Mouse (Mus musculus) intestine, postnatal 0 days (tissue): Measurements from ENCODE around the gene Dicer1. TPM values are rescaled to one million over a fixed set of nuclear protein-coding genes. Genes with fewer than 3 reads are reported as not detected.

ENCODE experiments used
- ATAC-seq: fragments of 200-750 bp; cut with Nextera tagmentation; 2 replicates; pipeline ENCODE4 v1.8.0; 2017; ENCODE audit warnings: mild to moderate bottlenecking, moderate TSS enrichment, moderate library complexity
- H3K27ac ChIP-seq: fragments of 300-500 bp; sonication (generic); 2 replicates; pipeline ENCODE4 v1.5.1; 2014; ENCODE audit warnings: mild to moderate bottlenecking, low read depth, low read length, moderate library complexity
- H3K27me3 ChIP-seq: fragments of 300-500 bp; sonication (generic); replicated peaks from 2 replicates; pipeline ENCODE4 v1.6.1; 2014; ENCODE audit warnings: low read length, mixed read lengths; ENCODE audit not compliant: control insufficient read depth, insufficient read depth
- H3K36me3 ChIP-seq: fragments of 300-500 bp; sonication (generic); 2 replicates; pipeline ENCODE4 v1.6.1; 2014; ENCODE audit warnings: mild to moderate bottlenecking, moderate library complexity; ENCODE audit not compliant: control insufficient read depth, insufficient read depth
- H3K4me1 ChIP-seq: fragments of 300-500 bp; sonication (generic); replicated peaks from 2 replicates; pipeline ENCODE4 v1.6.1; 2014; ENCODE audit warnings: antibody characterized with exemption, low read length, mixed read lengths; ENCODE audit not compliant: control insufficient read depth, insufficient read depth
- H3K4me2 ChIP-seq: fragments of 300-500 bp; sonication (generic); replicated peaks from 2 replicates; pipeline ENCODE4 v1.6.1; 2014; ENCODE audit warnings: low read depth, mild to moderate bottlenecking, moderate library complexity
- H3K4me3 ChIP-seq: fragments of 300-500 bp; sonication (generic); 2 replicates; pipeline ENCODE4 v1.5.1; 2014; ENCODE audit warnings: low read depth, low read length
- H3K9ac ChIP-seq: fragments of 300-500 bp; sonication (generic); 2 replicates; pipeline ENCODE4 v1.6.1; 2014; ENCODE audit warnings: mild to moderate bottlenecking, low read depth, low read length
- H3K9me3 ChIP-seq: fragments of 300-500 bp; sonication (generic); 2 replicates; pipeline ENCODE4 v1.6.1; 2016; ENCODE audit warnings: mixed run types; ENCODE audit not compliant: control insufficient read depth
- CTCF ChIP-seq: sonication (generic); IDR thresholded peaks from 2 replicates; pipeline ENCODE4 v1.5.1; 2016; ENCODE audit warnings: low read depth, mild to moderate bottlenecking, control low read depth, antibody characterized with exemption, moderate library complexity
- WGBS: fragments of 180-500 bp; shearing (Covaris S2); extraction: QIAGEN DNeasy Blood & Tissue Kit; methylation state at CpG from one replicate; pipeline ENCODE4 v1.1.7; 2014; 5-methylcytosine and 5-hydroxymethylcytosine counted together
- polyA plus RNA-seq: library from polyadenylated mRNA; unstranded; fragments of >200 nt; fragmentation: Nextera tagmentation; extraction: Ambion mirVana; gene quantifications from 2 replicates; pipeline ENCODE4 v1.2.1, GENCODE M21; 2015

The Dicer1 gene
- polyA plus RNA-seq, 1 experiment from 2014 or later, result 16.0 TPM

- H3K4me1 ChIP-seq, result no peaks in the 10 kb centered on the region
- 85% methylated on average over 9 of the region's 9 CpGs for WGBS
- no peaks in the 10 kb centered on the region for H3K27me3 ChIP-seq
- no peaks in the 10 kb centered on the region for H3K9me3 ChIP-seq
- TF ChIP-seq CTCF, result no peak
- no peak overlapping the region for H3K27ac ChIP-seq
- no peak overlapping the region for H3K9ac ChIP-seq
- no peaks in the 10 kb centered on the region for H3K36me3 ChIP-seq
- no peak overlapping the region for H3K4me2 ChIP-seq
- no peak for ATAC-seq
- H3K4me3 ChIP-seq, result no peak overlapping the region
Observed at GRCm38 (mm10) chr12:104677371-104677924, 74.3 kb downstream of the Dicer1 start.

- no peak for ATAC-seq
- Histone ChIP-seq H3K9ac (no peak overlapping the region), H3K27ac (no peak overlapping the region), H3K4me1 (no peaks in the 10 kb centered on the region), H3K27me3 (no peaks in the 10 kb centered on the region), H3K4me2 (no peak overlapping the region), H3K36me3 (no peaks in the 10 kb centered on the region), H3K4me3 (no peak overlapping the region), H3K9me3 (no peaks in the 10 kb centered on the region)
- no peak for TF ChIP-seq CTCF
- 85% methylated on average over 13 of the region's 13 CpGs for WGBS
Observed at GRCm38 (mm10) chr12:104676535-104677370, 75.0 kb downstream of the Dicer1 start.

GRCm38 (mm10) chr12:104672976-104673375 lies 78.8 kb downstream of the Dicer1 start:
- no peaks in the 10 kb centered on the region for H3K27me3 ChIP-seq
- 43% methylated on average over 5 of the region's 5 CpGs for WGBS
- no peak overlapping the region for H3K27ac ChIP-seq
- no peaks in the 10 kb centered on the region for H3K36me3 ChIP-seq
- no peak for TF ChIP-seq CTCF
- no peak overlapping the region for H3K4me2 ChIP-seq
- H3K4me1 ChIP-seq, result no peaks in the 10 kb centered on the region
- no peaks in the 10 kb centered on the region for H3K9me3 ChIP-seq
- no peak overlapping the region for H3K4me3 ChIP-seq
- no peak overlapping the region for H3K9ac ChIP-seq
- no peak for ATAC-seq

GRCm38 (mm10) chr12:104672406-104672805 lies 79.3 kb downstream of the Dicer1 start:
- no peak overlapping the region for H3K4me2 ChIP-seq
- ATAC-seq, result no peak
- no peaks in the 10 kb centered on the region for H3K36me3 ChIP-seq
- no peak overlapping the region for H3K27ac ChIP-seq
- no peaks in the 10 kb centered on the region for H3K9me3 ChIP-seq
- H3K4me1 ChIP-seq, result no peaks in the 10 kb centered on the region
- no peak overlapping the region for H3K4me3 ChIP-seq
- no peak for TF ChIP-seq CTCF
- H3K9ac ChIP-seq, result no peak overlapping the region
- no peaks in the 10 kb centered on the region for H3K27me3 ChIP-seq
- WGBS, result 67% methylated on average over 10 of the region's 10 CpGs

GRCm38 (mm10) chr12:104667846-104668245 lies 83.9 kb downstream of the Dicer1 start:
- Histone ChIP-seq H3K4me3 (no peak overlapping the region), H3K36me3 (no peaks in the 10 kb centered on the region), H3K27me3 (no peaks in the 10 kb centered on the region), H3K9me3 (no peaks in the 10 kb centered on the region), H3K27ac (no peak overlapping the region), H3K9ac (no peak overlapping the region), H3K4me1 (no peaks in the 10 kb centered on the region), H3K4me2 (no peak overlapping the region)
- TF ChIP-seq CTCF, result no peak
- no peak for ATAC-seq
- WGBS, result 77% methylated on average over 7 of the region's 7 CpGs

GRCm38 (mm10) chr12:104665951-104666350 lies 85.8 kb downstream of the Dicer1 start:
- H3K4me3 ChIP-seq, result no peak overlapping the region
- 45% methylated on average over 6 of the region's 6 CpGs for WGBS
- H3K36me3 ChIP-seq, result no peaks in the 10 kb centered on the region
- no peak overlapping the region for H3K4me2 ChIP-seq
- no peak overlapping the region for H3K9ac ChIP-seq
- ATAC-seq, result no peak
- H3K27ac ChIP-seq, result no peak overlapping the region
- H3K9me3 ChIP-seq, result no peaks in the 10 kb centered on the region
- TF ChIP-seq CTCF, result no peak
- H3K27me3 ChIP-seq, result no peaks in the 10 kb centered on the region
- H3K4me1 ChIP-seq, result no peaks in the 10 kb centered on the region
